Mouse (Mus musculus): ENCODE data around the gene Gm5926. TPM values are rescaled to one million over a fixed set of nuclear protein-coding genes. Genes with fewer than 3 reads are reported as not detected.

The Gm5926 gene
- total RNA-seq (2023): not detected

DNA sequence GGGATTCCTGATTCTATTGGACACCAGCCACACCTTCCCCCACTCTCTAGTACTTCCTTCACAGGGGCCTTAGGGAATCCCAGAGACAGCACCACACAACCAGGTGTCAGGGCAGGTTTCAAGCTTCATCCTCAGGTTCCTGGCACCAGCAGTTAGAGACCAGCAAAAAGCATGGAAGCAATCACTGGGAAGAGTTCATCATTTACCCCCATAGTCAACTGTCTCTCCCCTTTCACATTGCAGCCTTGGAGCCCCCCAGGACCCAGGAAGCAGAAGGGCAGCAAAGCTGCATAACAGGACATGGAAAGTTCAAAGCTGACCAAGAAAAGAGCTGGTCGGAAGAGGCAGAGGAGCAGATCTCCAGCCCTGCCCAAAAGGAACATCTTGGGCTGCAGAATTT is at the start of gene Gm5926:
Gene Gm5926, plus strand, starts transcription at position 301 of the 400 bp plus-strand sequence.

Other genes with a start within 250 kb of the Gm5926 start
- not detected for gene Btbd35f1, start 90.7 kb upstream of the Gm5926 start, total RNA-seq (2023)
- not detected for gene Btbd35f21, start 75.4 kb downstream of the Gm5926 start, total RNA-seq (2023)
- gene Btbd35f30, start 243.9 kb downstream of the Gm5926 start, total RNA-seq (2023): not detected

Measured in T-cell, adult 66 days (primary cell).